Mouse (Mus musculus) B cell, adult 2 months (primary cell): ENCODE measurements around the gene Pmm1.

Source experiments
- DNase-seq, 2 experiments: peaks; one replicate each; pipeline ENCODE4 v3.0.0; 2022

Gene Pmm1

GRCm38 (mm10) chr15:81955414-81955813 lies 5.3 kb downstream of the Pmm1 start:
- no peak for DNase-seq

- no peak for DNase-seq
Measured at GRCm38 (mm10) chr15:81954716-81955115, 6.0 kb downstream of the Pmm1 start.

- DNase-seq: no peak
Measured at GRCm38 (mm10) chr15:81954151-81954583, 6.6 kb downstream of the Pmm1 start.

- DNase-seq: no peak
Measured at GRCm38 (mm10) chr15:81952310-81952709, 8.4 kb downstream of the Pmm1 start.

- DNase-seq: no peak
Measured at GRCm38 (mm10) chr15:81951159-81951558, 9.6 kb downstream of the Pmm1 start.

- no peak for DNase-seq
Measured at GRCm38 (mm10) chr15:81950716-81951115, 10.0 kb downstream of the Pmm1 start.

- no peak for DNase-seq
Measured at GRCm38 (mm10) chr15:81949476-81950131, 11.1 kb downstream of the Pmm1 start.

GRCm38 (mm10) chr15:81949076-81949475 lies 11.7 kb downstream of the Pmm1 start:
- DNase-seq: no peak

- no peak for DNase-seq
Measured at GRCm38 (mm10) chr15:81943176-81943749, 17.5 kb downstream of the Pmm1 start.

GRCm38 (mm10) chr15:81941010-81941409 lies 19.7 kb downstream of the Pmm1 start:
- DNase-seq: no peak

- DNase-seq: no peak
Measured at GRCm38 (mm10) chr15:81940219-81940618, 20.5 kb downstream of the Pmm1 start.

- DNase-seq: no peak
Measured at GRCm38 (mm10) chr15:81939774-81940173, 21.0 kb downstream of the Pmm1 start.

- no peak for DNase-seq
Measured at GRCm38 (mm10) chr15:81939157-81939715, 21.5 kb downstream of the Pmm1 start.

- peak; percentile 57 to 59 for DNase-seq
Measured at GRCm38 (mm10) chr15:81938246-81938645, 22.5 kb downstream of the Pmm1 start.

GRCm38 (mm10) chr15:81937098-81937972 lies 23.4 kb downstream of the Pmm1 start:
- DNase-seq: no peak

GRCm38 (mm10) chr15:81936679-81937078 lies 24.1 kb downstream of the Pmm1 start, which contains the start of gene Csdc2:
Gene Csdc2, plus strand, starts transcription at chr15:81936759.
- no peak for DNase-seq

- DNase-seq: no peak
Measured at GRCm38 (mm10) chr15:81935869-81936637, 24.7 kb downstream of the Pmm1 start.

- DNase-seq: peak; percentile 57 to 60
Measured at GRCm38 (mm10) chr15:81933986-81934385, 26.7 kb downstream of the Pmm1 start.

GRCm38 (mm10) chr15:81932951-81933470 lies 27.7 kb downstream of the Pmm1 start:
- peak; percentile 65 to 71 for DNase-seq

GRCm38 (mm10) chr15:81928277-81928676 lies 32.5 kb downstream of the Pmm1 start:
- DNase-seq: peak; percentile 47 to 58

GRCm38 (mm10) chr15:81927741-81928140 lies 33.0 kb downstream of the Pmm1 start:
- DNase-seq: no peak

- no peak for DNase-seq
Measured at GRCm38 (mm10) chr15:81926446-81926822, 34.3 kb downstream of the Pmm1 start.
